Mouse (Mus musculus) liver, embryonic 13.5 days (tissue): ENCODE results near the gene Mapk8. TPM values are rescaled to one million over a fixed set of nuclear protein-coding genes. Genes with fewer than 3 reads are reported as not detected.
A peak's percentile ranks its signal among the peaks of the same experiment; 100 is the strongest.

Experiments used
- ATAC-seq: fragments of 200-750 bp; cut with Nextera tagmentation; 2 replicates; pipeline ENCODE4 v1.8.0; 2017; ENCODE audit warnings: low read depth, mild to moderate bottlenecking, moderate number of reproducible peaks, moderate library complexity
- DNase-seq: peaks from one replicate; pipeline ENCODE4 v3.0.0; 2022
- H3K27ac ChIP-seq: fragments of 300-500 bp; sonication (generic); 2 replicates; pipeline ENCODE4 v1.5.1; 2015; ENCODE audit warnings: moderate library complexity, mild to moderate bottlenecking, inconsistent platforms
- H3K27me3 ChIP-seq: fragments of 300-500 bp; sonication (generic); 2 replicates; pipeline ENCODE4 v1.6.1; 2015; ENCODE audit warnings: mild to moderate bottlenecking, inconsistent platforms
- H3K36me3 ChIP-seq: fragments of 300-500 bp; sonication (generic); 2 replicates; pipeline ENCODE4 v1.6.1; 2015; ENCODE audit warnings: mild to moderate bottlenecking, inconsistent platforms
- H3K4me1 ChIP-seq: fragments of 300-500 bp; sonication (generic); replicated peaks from 2 replicates; pipeline ENCODE4 v1.6.1; 2015; ENCODE audit warnings: inconsistent platforms
- H3K4me2 ChIP-seq: fragments of 300-500 bp; sonication (generic); 2 replicates; pipeline ENCODE4 v1.6.1; 2015; ENCODE audit warnings: inconsistent platforms, mild to moderate bottlenecking, moderate library complexity
- H3K4me3 ChIP-seq: fragments of 300-500 bp; sonication (generic); replicated peaks from 2 replicates; pipeline ENCODE4 v1.5.1; 2015; ENCODE audit warnings: mild to moderate bottlenecking, inconsistent platforms
- H3K9ac ChIP-seq: fragments of 300-500 bp; sonication (generic); 2 replicates; pipeline ENCODE4 v1.6.1; 2015; ENCODE audit warnings: mild to moderate bottlenecking, inconsistent platforms
- H3K9me3 ChIP-seq: fragments of 300-500 bp; sonication (generic); replicated peaks from 2 replicates; pipeline ENCODE4 v1.6.1; 2016; ENCODE audit warnings: inconsistent platforms
- WGBS: fragments of 180-500 bp; shearing (Covaris S2); methylation state at CpG from one replicate; pipeline ENCODE4 v1.1.7; 2015; ENCODE audit not compliant: insufficient replicate concordance; 5-methylcytosine and 5-hydroxymethylcytosine counted together
- polyA plus RNA-seq: library from polyadenylated mRNA; unstranded; fragments of >200 nt; fragmentation: Nextera tagmentation; extraction: Ambion mirVana; gene quantifications from 2 replicates; pipeline ENCODE4 v1.2.1, GENCODE M21; 2015

The Mapk8 gene
- polyA plus RNA-seq, 1 experiment from 2014 or later, result 4.4 TPM

DNA sequence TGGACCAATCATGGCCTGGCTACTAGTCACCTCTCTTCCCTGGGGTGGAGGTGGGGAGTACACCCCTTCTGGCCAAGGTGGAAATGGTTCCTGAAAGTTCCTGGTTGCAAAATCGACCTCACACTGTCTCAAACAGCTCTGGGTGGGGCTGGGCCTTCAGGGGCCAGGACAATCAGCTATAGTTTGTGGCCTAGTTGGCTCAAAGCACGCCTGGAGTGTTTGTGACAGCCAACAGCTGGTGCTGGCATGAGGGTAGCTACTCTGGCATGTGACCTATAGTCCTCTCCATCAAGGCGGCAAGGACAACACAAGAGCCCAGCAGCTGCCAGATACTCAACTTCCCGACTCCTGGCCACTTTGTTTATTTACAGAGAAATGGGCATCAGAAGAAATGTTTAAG is 99.2 kb downstream of the Mapk8 start:
- Histone ChIP-seq H3K9me3 (no peaks in the 10 kb centered on the region), H3K4me3 (no peak overlapping the region), H3K27ac (no peak overlapping the region), H3K27me3 (peaks cover 43% of the 10 kb centered on the region), H3K9ac (no peak overlapping the region), H3K4me1 (peaks cover 2% of the 10 kb centered on the region; the same call in 1 of the 2 replicates), H3K4me2 (no peak overlapping the region), H3K36me3 (no peaks in the 10 kb centered on the region)
- no peak for DNase-seq
- WGBS, result 37% methylated on average over 4 of the region's 4 CpGs
- no peak for ATAC-seq

DNA sequence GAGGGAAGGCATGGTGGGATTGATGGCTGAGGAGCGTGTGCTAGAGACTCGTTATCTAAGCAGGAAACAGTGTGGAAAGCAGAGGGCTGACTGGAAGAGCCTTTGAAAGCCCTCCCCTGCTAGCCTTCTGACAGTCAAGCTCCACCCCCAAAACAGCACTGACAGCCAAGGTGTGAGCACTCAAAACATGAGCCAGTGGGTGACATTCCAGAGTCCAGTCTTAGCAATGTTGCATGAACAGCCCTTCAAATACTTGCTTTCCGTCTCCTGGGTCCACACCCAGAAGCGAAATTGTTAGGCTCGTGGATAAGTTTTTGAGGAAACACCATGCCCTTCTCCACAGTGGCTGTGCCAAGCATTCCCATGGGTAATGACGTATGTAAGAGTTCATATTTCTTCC is 100.4 kb downstream of the Mapk8 start:
- 50% methylated on average over 6 of the region's 6 CpGs for WGBS
- H3K4me2 ChIP-seq, result no peak overlapping the region
- ATAC-seq, result no peak
- no peaks in the 10 kb centered on the region for H3K9me3 ChIP-seq
- peaks cover 31% of the 10 kb centered on the region for H3K27me3 ChIP-seq
- no peaks in the 10 kb centered on the region for H3K36me3 ChIP-seq
- DNase-seq, result no peak
- no peak overlapping the region for H3K4me3 ChIP-seq
- H3K9ac ChIP-seq, result no peak overlapping the region
- no peak overlapping the region for H3K27ac ChIP-seq
- peaks cover 2% of the 10 kb centered on the region; the same call in 1 of the 2 replicates for H3K4me1 ChIP-seq

DNA sequence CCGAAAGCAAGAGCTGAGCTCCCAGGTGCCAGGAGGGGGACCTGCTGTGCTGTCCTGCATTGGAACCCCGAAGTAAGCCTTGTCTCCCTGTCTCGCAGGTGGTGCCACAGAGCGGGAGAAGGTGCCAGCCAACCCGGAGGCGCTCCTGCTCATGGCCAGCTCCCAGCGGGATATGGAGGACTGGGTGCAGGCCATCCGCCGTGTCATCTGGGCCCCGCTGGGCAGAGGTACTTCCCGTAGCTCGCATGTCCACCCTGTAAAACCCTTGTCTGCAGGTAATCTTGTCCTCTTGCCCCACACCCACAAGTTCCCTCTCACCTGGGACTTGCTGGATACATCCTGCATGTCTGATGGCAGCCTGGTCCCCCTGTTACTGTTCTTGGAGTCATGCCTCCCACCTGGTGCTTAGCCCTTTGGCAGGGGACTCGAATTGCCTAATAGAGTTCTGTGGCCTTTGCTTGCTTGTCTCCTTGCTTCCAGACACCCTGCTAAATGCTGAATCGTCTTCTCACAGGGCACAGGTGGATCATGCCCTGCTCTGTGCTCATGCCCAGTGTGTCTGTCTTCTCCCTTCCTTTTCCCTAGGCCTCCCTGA is 103.7 kb downstream of the Mapk8 start:
- Histone ChIP-seq H3K9me3 (no peaks in the 10 kb centered on the region), H3K4me2 (no peak overlapping the region), H3K4me1 (peaks cover 2% of the 10 kb centered on the region; the same call in 1 of the 2 replicates), H3K4me3 (no peak overlapping the region), H3K36me3 (no peaks in the 10 kb centered on the region), H3K9ac (no peak overlapping the region), H3K27ac (no peak overlapping the region), H3K27me3 (no peaks in the 10 kb centered on the region)
- DNase-seq (no peak), ATAC-seq (no peak)
- 71% methylated on average over 14 of the region's 14 CpGs for WGBS

DNA sequence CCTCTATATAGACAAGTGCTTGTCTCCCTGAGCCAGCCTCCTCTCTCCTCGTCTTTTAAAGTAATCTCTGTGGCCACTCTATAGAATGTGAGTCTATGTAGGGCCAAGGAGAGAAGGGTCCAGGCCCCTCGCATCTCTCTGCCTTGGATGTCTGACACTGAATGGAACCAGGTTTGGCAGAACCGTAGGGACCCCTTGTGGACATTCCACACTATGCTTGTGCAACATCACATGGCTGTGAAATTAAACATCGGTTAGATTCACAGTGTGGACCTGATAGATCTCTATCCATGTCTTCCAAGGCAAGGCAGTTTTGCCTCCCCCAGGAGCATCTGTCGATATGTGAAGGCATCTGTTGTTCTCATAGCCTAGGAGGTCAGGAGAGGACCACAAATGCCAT is 108.3 kb downstream of the Mapk8 start:
- no peak overlapping the region for H3K4me2 ChIP-seq
- ATAC-seq (no peak), DNase-seq (no peak)
- H3K9me3 ChIP-seq, result no peaks in the 10 kb centered on the region
- no peak overlapping the region for H3K27ac ChIP-seq
- no peaks in the 10 kb centered on the region for H3K4me1 ChIP-seq
- H3K9ac ChIP-seq, result no peak overlapping the region
- 48% methylated on average over 5 of the region's 5 CpGs for WGBS
- no peak overlapping the region for H3K4me3 ChIP-seq
- H3K36me3 ChIP-seq, result no peaks in the 10 kb centered on the region
- no peaks in the 10 kb centered on the region; the same call in 1 of the 2 replicates for H3K27me3 ChIP-seq

DNA sequence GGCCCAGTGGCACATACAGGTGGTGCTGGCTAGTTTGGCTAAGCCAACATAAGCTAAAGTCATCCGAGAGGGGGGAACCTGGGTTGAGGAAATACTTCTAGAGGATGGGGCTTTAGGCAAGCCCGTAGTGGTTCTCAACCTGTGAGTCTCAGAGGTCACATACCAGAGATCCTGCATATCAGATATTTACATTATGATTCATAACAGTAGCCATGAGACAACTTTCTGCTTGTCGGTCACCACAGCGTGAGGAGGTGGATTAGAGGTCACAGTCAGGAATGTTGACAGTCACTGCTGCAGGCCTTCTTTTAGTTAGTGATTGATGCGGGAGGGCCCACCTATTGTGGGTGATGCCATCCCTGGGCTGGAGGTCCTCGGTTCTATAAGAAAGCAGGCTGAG is 111.2 kb downstream of the Mapk8 start:
- ATAC-seq (no peak), DNase-seq (no peak)
- H3K9me3 ChIP-seq, result no peaks in the 10 kb centered on the region
- 54% methylated on average over 6 of the region's 6 CpGs for WGBS
- H3K4me1 ChIP-seq, result no peaks in the 10 kb centered on the region
- no peaks in the 10 kb centered on the region for H3K36me3 ChIP-seq
- no peak overlapping the region for H3K9ac ChIP-seq
- no peak overlapping the region for H3K4me2 ChIP-seq
- H3K27me3 ChIP-seq, result no peaks in the 10 kb centered on the region; the same call in 1 of the 2 replicates
- no peak overlapping the region for H3K4me3 ChIP-seq
- no peak overlapping the region for H3K27ac ChIP-seq

GRCm38 (mm10) chr14:33334402-33334801 is 112.6 kb downstream of the Mapk8 start:
- no peak for DNase-seq
- Histone ChIP-seq H3K4me2 (no peak overlapping the region), H3K27ac (no peak overlapping the region), H3K9ac (no peak overlapping the region), H3K4me1 (no peaks in the 10 kb centered on the region), H3K27me3 (no peaks in the 10 kb centered on the region; the same call in 1 of the 2 replicates), H3K9me3 (no peaks in the 10 kb centered on the region), H3K4me3 (no peak overlapping the region), H3K36me3 (no peaks in the 10 kb centered on the region)
- 51% methylated on average over 4 of the region's 4 CpGs for WGBS
- ATAC-seq, result no peak

DNA sequence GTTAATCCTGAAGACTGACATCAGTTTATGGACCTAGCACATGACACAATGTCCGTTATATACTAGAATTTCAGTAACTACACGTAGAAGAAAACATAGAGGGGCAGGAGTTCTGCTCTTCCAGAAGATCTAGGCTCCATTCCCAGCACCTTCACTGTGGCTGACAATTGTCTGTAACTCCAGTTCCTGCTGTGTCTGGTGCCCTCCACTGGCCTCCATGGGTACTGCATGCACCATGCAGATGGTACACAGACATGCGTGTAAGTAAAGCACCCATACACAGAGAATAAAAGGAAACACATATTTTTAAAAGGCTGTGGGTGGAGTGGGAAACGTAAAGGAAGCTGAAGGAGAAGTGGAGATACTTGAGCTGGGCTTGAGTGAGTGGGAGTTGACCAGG is 113.1 kb downstream of the Mapk8 start:
- Histone ChIP-seq H3K9ac (no peak overlapping the region), H3K27me3 (no peaks in the 10 kb centered on the region; the same call in 1 of the 2 replicates), H3K9me3 (no peaks in the 10 kb centered on the region), H3K4me2 (no peak overlapping the region), H3K27ac (no peak overlapping the region), H3K4me3 (no peak overlapping the region), H3K36me3 (no peaks in the 10 kb centered on the region), H3K4me1 (no peaks in the 10 kb centered on the region)
- 47% methylated on average over 4 of the region's 4 CpGs for WGBS
- DNase-seq (no peak), ATAC-seq (no peak)

- H3K36me3 ChIP-seq, result no peaks in the 10 kb centered on the region
- no peaks in the 10 kb centered on the region for H3K4me1 ChIP-seq
- DNase-seq (no peak), ATAC-seq (no peak)
- no peak overlapping the region for H3K27ac ChIP-seq
- no peaks in the 10 kb centered on the region; the same call in 1 of the 2 replicates for H3K27me3 ChIP-seq
- no peak overlapping the region for H3K4me2 ChIP-seq
- no peaks in the 10 kb centered on the region for H3K9me3 ChIP-seq
- no peak overlapping the region for H3K4me3 ChIP-seq
- no peak overlapping the region for H3K9ac ChIP-seq
- WGBS, result 48% methylated on average over 4 of the region's 4 CpGs
Measured at GRCm38 (mm10) chr14:33331627-33332026, 115.3 kb downstream of the Mapk8 start.

GRCm38 (mm10) chr14:33330986-33331385 is 116.0 kb downstream of the Mapk8 start:
- no peak overlapping the region for H3K27ac ChIP-seq
- 18% methylated on average over 4 of the region's 4 CpGs for WGBS
- no peak overlapping the region for H3K9ac ChIP-seq
- no peaks in the 10 kb centered on the region for H3K36me3 ChIP-seq
- ATAC-seq (0 out of 2 replicates have a peak, but pooled peaks have one; percentile 14), DNase-seq (no peak)
- no peaks in the 10 kb centered on the region; the same call in 1 of the 2 replicates for H3K27me3 ChIP-seq
- no peaks in the 10 kb centered on the region for H3K9me3 ChIP-seq
- no peaks in the 10 kb centered on the region for H3K4me1 ChIP-seq
- no peak overlapping the region for H3K4me3 ChIP-seq
- no peak overlapping the region for H3K4me2 ChIP-seq

- Histone ChIP-seq H3K9ac (no peak overlapping the region), H3K27me3 (no peaks in the 10 kb centered on the region), H3K27ac (no peak overlapping the region), H3K4me2 (no peak overlapping the region), H3K36me3 (no peaks in the 10 kb centered on the region), H3K4me3 (no peak overlapping the region), H3K9me3 (no peaks in the 10 kb centered on the region), H3K4me1 (no peaks in the 10 kb centered on the region)
- 65% methylated on average over 5 of the region's 5 CpGs for WGBS
- ATAC-seq (no peak), DNase-seq (no peak)
Measured at GRCm38 (mm10) chr14:33329297-33329805, 117.6 kb downstream of the Mapk8 start.

GRCm38 (mm10) chr14:33328369-33328768 is 118.6 kb downstream of the Mapk8 start:
- H3K36me3 ChIP-seq, result no peaks in the 10 kb centered on the region
- H3K4me3 ChIP-seq, result no peak overlapping the region
- DNase-seq (no peak), ATAC-seq (no peak)
- H3K27me3 ChIP-seq, result no peaks in the 10 kb centered on the region
- WGBS, result 57% methylated on average over 5 of the region's 5 CpGs
- H3K27ac ChIP-seq, result no peak overlapping the region
- no peaks in the 10 kb centered on the region for H3K9me3 ChIP-seq
- no peak overlapping the region for H3K9ac ChIP-seq
- H3K4me1 ChIP-seq, result 0 out of 2 replicates have a peak, but pooled peaks cover 2% of the 10 kb centered on the region
- H3K4me2 ChIP-seq, result no peak overlapping the region
